Mouse (Mus musculus) myocyte (in vitro differentiated cells): Measurements from ENCODE around the gene Shank2.

Source experiments
- CEBPB ChIP-seq: IDR thresholded peaks from 2 replicates; pipeline ENCODE4 v1.6.1; 2011; ENCODE audit warnings: mild to moderate bottlenecking, moderate library complexity; ENCODE audit not compliant: poor library complexity, insufficient read depth, severe bottlenecking
- E2F4 ChIP-seq: IDR thresholded peaks from one replicate; pipeline ENCODE4 v1.6.1; 2011; ENCODE audit warnings: mild to moderate bottlenecking, control low read depth, moderate library complexity; ENCODE audit not compliant: insufficient read depth
- MYOG ChIP-seq, 3 experiments: IDR thresholded peaks; one replicate each; pipeline ENCODE4 v1.6.1; 2011; ENCODE audit warnings: control low read depth in 2 of 3, low read depth in 2 of 3, mild to moderate bottlenecking in 2 of 3; ENCODE audit not compliant: insufficient read length in 2 of 3, control insufficient read depth in 1 of 3, insufficient read depth in 1 of 3
- POLR2A ChIP-seq: IDR thresholded peaks from one replicate; pipeline ENCODE4 v1.6.1; 2011; ENCODE audit warnings: low read depth, mild to moderate bottlenecking, control low read depth, moderate library complexity; ENCODE audit not compliant: insufficient read length
- POLR2AphosphoS2 ChIP-seq: IDR thresholded peaks from one replicate; pipeline ENCODE4 v1.6.1; 2011; ENCODE audit warnings: low read depth, control low read depth; ENCODE audit not compliant: insufficient read length

DNA sequence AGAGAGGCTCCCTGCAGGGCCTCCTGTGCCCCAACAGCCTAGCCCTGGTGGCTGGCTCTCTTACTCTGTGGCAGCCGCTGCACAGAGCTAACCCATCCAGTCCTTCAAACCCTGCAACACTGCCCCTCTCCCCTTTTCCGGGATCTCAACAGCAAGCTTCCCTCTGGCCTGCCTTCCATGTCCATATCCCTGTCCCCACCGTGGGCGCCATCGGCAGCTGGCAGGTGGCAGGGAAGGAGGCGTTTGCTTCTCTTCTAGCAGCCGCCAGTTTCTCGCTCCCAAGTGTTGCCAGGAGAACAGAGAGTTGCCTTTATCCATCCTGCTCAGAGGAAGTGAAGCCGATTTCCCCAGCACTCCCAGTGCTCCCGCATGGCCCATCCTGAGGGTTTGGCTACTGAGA lies 323.9 kb downstream of the Shank2 start:
- TF ChIP-seq E2F4 (no peak), POLR2A (no peak), CEBPB (no peak), POLR2AphosphoS2 (no peak), MYOG (IDR thresholded peaks at IDR 0.05; ENCODE audit: control insufficient read depth in 1 of 3, insufficient read depth in 1 of 3, insufficient read length in 2 of 3, low read depth in 2 of 3) (no peak)
